Mouse (Mus musculus): ENCODE measurements around the gene Omd. TPM values are rescaled to one million over a fixed set of nuclear protein-coding genes. Genes with fewer than 3 reads are reported as not detected.

Gene Omd
- under 1 TPM in 1 of 2 experiments, not detected in 1; 0.53 TPM for total RNA-seq (2023)

DNA sequence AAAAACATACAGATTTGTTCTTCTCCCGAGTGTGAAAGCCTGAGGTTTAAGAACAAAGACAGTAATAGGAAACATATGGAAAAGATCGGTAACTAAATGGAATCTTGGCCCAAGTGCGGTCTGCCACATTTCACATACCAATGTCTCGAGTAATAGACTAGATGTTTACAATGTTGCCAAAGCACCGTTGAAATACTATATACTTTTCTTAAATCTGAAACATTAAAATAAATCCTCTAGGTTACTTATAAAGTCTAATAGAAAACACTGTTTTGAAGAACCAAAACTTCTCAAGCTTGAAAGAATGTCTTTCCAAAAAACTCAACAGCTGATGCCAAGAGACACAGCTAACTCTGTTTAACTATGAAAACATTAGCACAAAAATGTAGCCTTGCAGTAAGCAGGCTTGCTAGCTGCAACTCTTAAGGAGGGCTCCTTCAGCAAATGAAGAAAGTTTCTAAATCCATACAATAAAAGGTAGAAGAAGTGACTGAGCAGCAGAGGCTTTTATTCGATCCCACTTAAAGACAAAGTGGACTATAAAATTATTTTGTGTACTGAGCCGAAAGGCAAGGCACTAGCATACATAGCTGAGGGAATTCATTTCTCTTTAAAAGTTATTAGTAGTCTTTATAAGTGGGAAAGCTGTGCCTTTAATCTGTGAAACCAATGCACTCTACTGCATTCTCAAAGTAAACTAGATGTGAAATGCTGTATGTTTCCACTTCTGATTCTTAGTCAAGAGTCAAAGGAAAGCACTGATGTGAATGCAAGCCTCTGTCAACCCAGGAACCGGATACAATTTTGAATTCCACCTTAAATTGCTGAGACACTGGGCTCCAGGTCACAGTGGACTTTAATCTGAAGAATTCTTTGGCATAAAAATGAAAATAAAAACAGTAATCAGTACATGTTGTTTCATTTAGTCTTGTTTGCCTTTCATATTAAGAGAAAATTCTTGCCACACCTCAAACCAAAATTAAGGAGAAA is at the start of gene Omd:
Gene Omd (plus strand): TSS at position 922 of the 990 bp plus-strand sequence.

DNA sequence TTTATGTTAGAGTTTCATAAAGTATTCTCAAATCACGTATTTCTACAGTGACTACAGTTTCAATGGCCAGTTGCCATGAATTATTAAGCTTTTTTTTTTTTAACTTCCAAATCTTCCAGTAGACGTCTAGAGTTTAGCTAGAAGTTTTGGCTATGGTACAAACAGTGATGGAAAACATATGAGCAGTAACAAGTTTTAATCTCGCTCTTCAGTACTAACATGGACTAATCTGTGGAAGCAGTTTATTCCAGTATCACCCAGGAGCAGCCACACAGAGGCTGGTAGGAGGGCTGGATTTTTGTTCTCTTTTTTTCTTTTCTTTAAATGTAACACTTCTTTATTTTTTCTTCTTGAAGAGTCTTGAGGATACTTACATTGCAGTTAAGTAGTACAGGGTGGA is 38.0 kb upstream of the Omd start, which contains the start of gene Aspn:
Gene Aspn (plus strand): TSS at position 165 of the 400 bp plus-strand sequence.

DNA sequence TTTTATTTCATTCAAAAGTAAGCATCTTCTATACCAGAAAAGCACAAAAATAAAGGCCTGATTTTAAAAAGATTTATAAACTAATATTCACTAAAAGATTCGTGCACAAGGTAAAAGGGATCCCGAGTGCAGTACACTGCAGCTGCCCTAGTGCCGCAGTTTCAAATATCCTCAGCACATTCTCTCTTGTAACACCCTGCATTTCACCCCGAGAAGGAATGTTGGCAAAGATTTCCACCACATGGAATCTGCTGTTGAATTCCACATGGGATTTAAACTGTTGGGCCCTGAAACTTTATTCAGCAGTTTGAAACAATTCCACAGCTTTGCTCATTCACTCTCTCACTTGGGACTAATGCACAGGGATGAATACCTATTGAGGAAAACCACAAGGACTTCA is 25.5 kb downstream of the Omd start, which contains the start of gene Ogn:
Gene Ogn (plus strand): TSS at position 333 of the 400 bp plus-strand sequence.

Other genes with a start within 250 kb of the Omd start
- 10 to 100 TPM; 16.5 to 16.9 TPM for gene Bicd2, start 240.9 kb upstream of the Omd start, total RNA-seq (2023)
- gene Ippk, start 161.2 kb upstream of the Omd start, total RNA-seq (2023) = 1 to 10 TPM; 4.6 to 5.1 TPM
- gene Tes3-ps, start 89.1 kb upstream of the Omd start, total RNA-seq (2023) = 1 to 10 TPM in 1 of 2 experiments, under 1 TPM in 1; 0.88 to 1.0 TPM
- gene Ecm2, start 77.7 kb upstream of the Omd start, total RNA-seq (2023) = not detected
- not detected for gene Aspn, start 38.0 kb upstream of the Omd start, total RNA-seq (2023)
- gene Ogn, start 25.6 kb downstream of the Omd start, total RNA-seq (2023) = under 1 TPM in 1 of 2 experiments, not detected in 1; 0.15 TPM
- gene Cenpp, start 70.3 kb downstream of the Omd start, total RNA-seq (2023) = 1 to 10 TPM; 8.5 to 9.5 TPM
- gene Nol8, start 70.6 kb downstream of the Omd start, total RNA-seq (2023) = 1 to 10 TPM; 7.2 to 8.6 TPM
- 10 to 100 TPM; 34.4 to 37.9 TPM for gene Iars, start 99.6 kb downstream of the Omd start, total RNA-seq (2023)
- not detected for gene Gm30302, start 216.5 kb downstream of the Omd start, total RNA-seq (2023)

Measured in neutrophil, adult 83 days (primary cell).